8 mouse cellular contexts compared by ENCODE assay signal in genomic region chr11:60935326-60935974, GRCm38 (mm10). TPM values are rescaled to one million over a fixed set of nuclear protein-coding genes. Genes with fewer than 3 reads are reported as not detected.
DNase-seq lines count a peak whose midpoint lies in the region; ATAC-seq lines count a peak whose summit lies in the region.

No protein-coding gene starts in this region.

- peaks cover 54% of the 10 kb centered on the region for H3K4me1 ChIP-seq in embryonic facial prominence, embryonic 10.5 days
- H3K4me1 ChIP-seq in heart, embryonic 14.5 days (ENCODE audit: control insufficient read depth in 2 of 2, insufficient read depth in 2 of 2, low read length in 2 of 2), result peaks cover 54 to 76% of the 10 kb centered on the region in 2 experiments

- no peak overlapping the region for H3K27ac ChIP-seq in embryonic facial prominence, embryonic 10.5 days (replicated peaks)
- peak overlapping the region; percentile 53 to 66 for H3K27ac ChIP-seq in heart, embryonic 14.5 days (replicated peaks in 1 of 2; ENCODE audit: control insufficient read depth in 1 of 2, insufficient read depth in 1 of 2, low read depth in 2 of 2, low read length in 2 of 2)

- 0 out of 2 replicates have a peak overlapping the region, but pooled peaks have one; percentile 6 for H3K4me3 ChIP-seq in embryonic facial prominence, embryonic 10.5 days
- H3K4me3 ChIP-seq in heart, embryonic 14.5 days (ENCODE audit: control insufficient read depth in 1 of 2, insufficient read depth in 1 of 2, low read depth in 1 of 2, low read length in 2 of 2), result peak overlapping the region in 1 of 2 experiments; percentile 6; a peak in 1 of 4 replicates

- 85% methylated on average over 7 of the region's 7 CpGs for WGBS in embryonic facial prominence, embryonic 10.5 days
- WGBS in heart, embryonic 14.5 days, result 55% methylated on average over 7 of the region's 7 CpGs

- peaks cover 36% of the 10 kb centered on the region for H3K36me3 ChIP-seq in embryonic facial prominence, embryonic 10.5 days (replicated peaks)
- H3K36me3 ChIP-seq in heart, embryonic 14.5 days (ENCODE audit: control insufficient read depth, insufficient read depth, low read length), result no peaks in the 10 kb centered on the region

- H3K9ac ChIP-seq in heart, embryonic 14.5 days (ENCODE audit: low read length), result no peak overlapping the region

- H3K4me2 ChIP-seq in heart, embryonic 14.5 days (ENCODE audit: low read length), result peak overlapping the region; percentile 40

- peak; percentile 33; the same call in 1 of the 2 replicates for ATAC-seq in heart, embryonic 14.5 days (ENCODE audit: insufficient number of reproducible peaks, insufficient read depth, low FRiP score, low read depth)

- H3K9me3 ChIP-seq in embryonic facial prominence, embryonic 10.5 days, result no peaks in the 10 kb centered on the region
- H3K9me3 ChIP-seq in heart, embryonic 14.5 days (ENCODE audit: control insufficient read depth, low read length), result no peaks in the 10 kb centered on the region

- H3K27me3 ChIP-seq in embryonic facial prominence, embryonic 10.5 days (replicated peaks; ENCODE audit: low read depth, poor library complexity, severe bottlenecking), result peaks cover 5% of the 10 kb centered on the region; the same call in 1 of the 2 replicates
- no peaks in the 10 kb centered on the region for H3K27me3 ChIP-seq in heart, embryonic 14.5 days (ENCODE audit: control insufficient read depth, insufficient read depth, low read length)

- DNase-seq in ovary, postnatal 36 days (ENCODE audit: low spot score), result peak; percentile 36
- no peak for DNase-seq in ovary, postnatal 14 days (ENCODE audit: low spot score)
- DNase-seq in embryonic facial prominence, embryonic 10.5 days (ENCODE audit: low spot score), result no peak
- DNase-seq in layer of hippocampus, postnatal 36 days, result peak; percentile 33
- peak; percentile 74 to 82 for DNase-seq in lung, postnatal 4 days
- peak; percentile 63 to 69 for DNase-seq in thymus, adult 18-20 months
- no peak for DNase-seq in cerebellum, postnatal 36 days

RNA-seq across cellular contexts. Expression of gene Map2k3, which starts 3.6 kb away (rescaled TPM):
- polyA plus RNA-seq in embryonic facial prominence, embryonic 10.5 days (2016; fragmentation: Nextera tagmentation; extraction: Ambion mirVana), result 79.7 and 87.1 TPM in 2 replicates
- polyA plus RNA-seq in heart, embryonic 14.5 days (2014; fragmentation: Nextera tagmentation; extraction: Ambion mirVana), result 59.2 and 62.6 TPM in 2 replicates
- total RNA-seq in layer of hippocampus, postnatal 36 days (2021), result 10 to 100 TPM; 12.4 to 14.8 TPM

RNA-seq across cellular contexts. Expression of gene Natd1, which starts 20.9 kb away (rescaled TPM):
- polyA plus RNA-seq in embryonic facial prominence, embryonic 10.5 days (2016; fragmentation: Nextera tagmentation; extraction: Ambion mirVana), result 17.6 and 19.9 TPM in 2 replicates
- 20.4 and 21.1 TPM in 2 replicates for polyA plus RNA-seq in heart, embryonic 14.5 days (2014; fragmentation: Nextera tagmentation; extraction: Ambion mirVana)
- 10 to 100 TPM; 11.3 to 12.3 TPM for total RNA-seq in layer of hippocampus, postnatal 36 days (2021)

RNA-seq across cellular contexts. Expression of gene Tmem11, which starts 56.4 kb away (rescaled TPM):
- 69.5 and 71.6 TPM in 2 replicates for polyA plus RNA-seq in embryonic facial prominence, embryonic 10.5 days (2016; fragmentation: Nextera tagmentation; extraction: Ambion mirVana)
- polyA plus RNA-seq in heart, embryonic 14.5 days (2014; fragmentation: Nextera tagmentation; extraction: Ambion mirVana), result 63.3 and 67.3 TPM in 2 replicates
- total RNA-seq in layer of hippocampus, postnatal 36 days (2021), result 10 to 100 TPM; 28.1 to 28.4 TPM

Comparison
In these comparisons a context has a peak if more than half of its experiments do, and no peak if none do; other contexts are left out.
1. DNase-seq: peak in ovary, postnatal 36 days (single experiment), layer of hippocampus, postnatal 36 days (2 of 2), lung, postnatal 4 days (2 of 2) and thymus, adult 18-20 months (2 of 2); none in ovary, postnatal 14 days (single experiment), embryonic facial prominence, embryonic 10.5 days (single experiment) and cerebellum, postnatal 36 days (0 of 2).